Mouse (Mus musculus): ENCODE measurements around the gene Napepld. TPM values are rescaled to one million over a fixed set of nuclear protein-coding genes. Genes with fewer than 3 reads are reported as not detected.

The Napepld gene
- polyA plus RNA-seq, 1 experiment from 2014 or later = 2.6 TPM

Other genes with a start within 250 kb of the Napepld start
- 4.6 TPM in 2 replicates for gene Lrrc17, start 157.8 kb downstream of the Napepld start, polyA plus RNA-seq (2015; fragmentation: Nextera tagmentation; extraction: Ambion mirVana)
- 0.25 and 0.45 TPM in 2 replicates for gene Fbxl13, start 55.8 kb downstream of the Napepld start, polyA plus RNA-seq (2015; fragmentation: Nextera tagmentation; extraction: Ambion mirVana)
- 58.3 and 66.1 TPM in 2 replicates for gene Armc10, start 55.6 kb downstream of the Napepld start, polyA plus RNA-seq (2015; fragmentation: Nextera tagmentation; extraction: Ambion mirVana)
- gene Pmpcb, start 35.7 kb upstream of the Napepld start, polyA plus RNA-seq (2015; fragmentation: Nextera tagmentation; extraction: Ambion mirVana) = 68.8 and 72.4 TPM in 2 replicates
- 67.6 and 71.6 TPM in 2 replicates for gene Dnajc2, start 83.9 kb upstream of the Napepld start, polyA plus RNA-seq (2015; fragmentation: Nextera tagmentation; extraction: Ambion mirVana)
- gene Psmc2, start 83.9 kb upstream of the Napepld start, polyA plus RNA-seq (2015; fragmentation: Nextera tagmentation; extraction: Ambion mirVana) = 187 and 192 TPM in 2 replicates
- 0.34 and 0.42 TPM in 2 replicates for gene Slc26a5, start 164.2 kb upstream of the Napepld start, polyA plus RNA-seq (2015; fragmentation: Nextera tagmentation; extraction: Ambion mirVana)

All from midbrain, embryonic 16.5 days (tissue).